Mouse (Mus musculus): ENCODE results near the gene Slc52a3.
A peak's percentile ranks its signal among the peaks of the same experiment; 100 is the strongest.

Slc52a3 gene

GRCm38 (mm10) chr2:151996229-151997189 lies at the start of gene Slc52a3:
Gene Slc52a3 (plus strand): TSS chr2:151996511.
- peak; percentile 88 for DNase-seq (ENCODE audit: low read depth, low spot score)

GRCm38 (mm10) chr2:151947617-151948016 lies 48.7 kb upstream of the Slc52a3 start:
- no peak for DNase-seq (ENCODE audit: low read depth, low spot score)

DNA sequence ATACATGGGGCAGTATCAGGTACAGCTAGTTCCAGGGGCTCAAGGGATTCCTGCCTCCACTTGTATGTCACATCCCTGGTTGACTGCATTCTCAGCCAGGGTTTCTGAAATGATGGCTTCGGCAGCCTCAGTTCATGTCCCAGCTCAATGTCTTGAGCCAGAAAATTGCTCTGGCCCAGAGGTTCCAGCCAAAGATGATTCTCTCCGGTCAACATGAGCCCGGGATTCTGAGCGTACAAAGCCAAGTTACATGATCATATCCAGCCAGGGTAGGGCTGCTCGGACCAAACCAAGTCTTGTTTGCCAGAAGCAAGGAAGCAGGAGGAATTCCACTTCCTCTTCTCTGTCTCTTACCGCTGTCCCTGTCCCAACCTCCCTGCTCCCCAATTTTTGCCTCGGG lies 48.0 kb upstream of the Slc52a3 start:
- DNase-seq (ENCODE audit: low read depth, low spot score) = no peak

- no peak for DNase-seq (ENCODE audit: low read depth, low spot score)
Measured at GRCm38 (mm10) chr2:151949082-151949774, 47.1 kb upstream of the Slc52a3 start.

DNA sequence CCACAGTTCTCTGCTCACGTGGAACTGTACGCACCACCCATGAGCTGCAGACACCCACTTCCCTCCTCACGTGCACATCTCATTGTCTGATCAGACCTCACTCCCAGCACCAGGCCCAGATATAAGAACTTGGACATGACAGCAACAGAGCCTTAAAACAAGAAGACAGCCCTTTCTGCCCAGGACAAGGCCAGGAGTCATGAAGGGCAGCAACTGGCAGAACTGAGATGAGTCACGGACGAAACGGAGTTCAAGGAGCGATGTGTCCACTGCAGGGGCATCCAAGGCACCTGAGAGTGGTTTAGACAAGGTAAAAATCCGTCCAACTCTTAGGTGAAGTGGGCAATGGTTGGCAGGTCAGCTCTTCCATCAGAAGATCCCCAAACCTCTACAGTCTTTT lies 42.6 kb upstream of the Slc52a3 start:
- no peak for DNase-seq (ENCODE audit: low read depth, low spot score)

DNA sequence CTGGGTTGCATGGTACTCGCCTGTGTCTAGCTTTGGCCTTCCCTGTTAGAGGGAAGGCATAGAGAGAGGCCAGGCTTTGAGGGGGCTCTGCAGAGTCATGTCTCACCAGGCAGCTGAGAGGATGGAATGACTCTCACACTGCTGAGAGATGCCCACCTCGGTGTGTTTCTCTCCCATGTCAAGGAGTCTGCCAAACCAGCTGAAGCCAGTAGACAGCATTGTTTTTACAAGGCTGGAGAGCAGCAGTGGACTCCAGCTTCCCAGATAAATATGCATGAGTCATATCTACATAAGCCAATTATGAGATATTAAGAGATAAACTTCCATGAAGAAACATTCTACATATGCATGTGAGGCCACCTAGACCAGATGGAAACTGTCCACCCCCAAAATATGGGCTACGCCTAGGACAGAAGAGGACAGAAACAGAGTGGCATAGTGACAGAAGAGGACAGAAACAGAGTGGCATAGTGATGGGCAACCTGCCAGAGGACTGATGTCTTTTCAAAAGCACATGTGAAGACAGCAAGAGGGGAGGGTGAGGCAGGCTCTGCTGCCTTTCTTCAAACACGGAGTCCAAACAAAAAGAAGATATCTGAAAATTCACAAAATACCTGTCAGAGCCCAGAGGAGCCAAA lies 39.7 kb upstream of the Slc52a3 start:
- no peak for DNase-seq (ENCODE audit: low read depth, low spot score)

- DNase-seq (ENCODE audit: low read depth, low spot score) = peak; percentile 72
Measured at GRCm38 (mm10) chr2:151959274-151959673, 37.0 kb upstream of the Slc52a3 start.

- DNase-seq (ENCODE audit: low read depth, low spot score) = no peak
Measured at GRCm38 (mm10) chr2:151961284-151962196, 34.8 kb upstream of the Slc52a3 start.

GRCm38 (mm10) chr2:151962474-151962873 lies 33.8 kb upstream of the Slc52a3 start:
- no peak for DNase-seq (ENCODE audit: low read depth, low spot score)

DNA sequence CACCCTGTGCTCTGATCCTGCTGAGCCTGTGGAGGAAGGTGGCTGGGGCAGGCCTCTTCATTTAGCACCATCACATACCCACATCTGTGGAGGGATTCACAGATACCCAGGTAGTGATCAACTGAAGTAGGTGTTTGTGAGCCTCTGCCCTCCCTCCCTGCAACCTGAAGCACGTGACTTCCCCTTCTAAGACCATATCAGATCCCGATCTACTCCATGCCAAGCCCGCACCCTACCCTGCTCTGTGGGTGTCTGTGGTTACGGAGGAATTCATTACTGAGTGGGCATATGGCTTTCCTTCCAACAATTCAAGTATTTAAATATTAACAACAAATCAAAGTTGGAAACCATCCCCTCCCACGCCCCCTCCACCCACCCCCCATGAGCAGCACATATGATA lies 33.0 kb upstream of the Slc52a3 start:
- DNase-seq (ENCODE audit: low read depth, low spot score) = no peak

DNA sequence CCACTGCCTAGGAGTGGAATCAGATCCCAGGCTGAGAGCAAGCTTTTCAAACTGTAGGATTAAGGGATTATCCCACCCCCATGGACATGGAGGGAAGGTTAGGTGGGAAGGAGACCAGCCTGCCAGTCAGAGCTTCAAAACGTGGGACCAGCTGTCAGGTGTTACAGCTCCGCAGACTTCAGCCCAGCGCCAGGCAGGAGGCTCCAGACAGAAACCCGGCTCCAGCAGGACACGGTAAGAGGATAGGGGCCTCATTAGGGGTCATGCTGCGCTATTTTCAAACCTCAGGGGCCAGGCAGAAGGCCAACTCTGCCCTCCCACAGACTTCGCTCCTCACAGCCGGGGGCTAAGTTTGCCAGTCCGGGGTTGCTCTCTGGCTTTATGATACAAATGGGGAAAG lies 32.3 kb upstream of the Slc52a3 start:
- no peak for DNase-seq (ENCODE audit: low read depth, low spot score)

DNA sequence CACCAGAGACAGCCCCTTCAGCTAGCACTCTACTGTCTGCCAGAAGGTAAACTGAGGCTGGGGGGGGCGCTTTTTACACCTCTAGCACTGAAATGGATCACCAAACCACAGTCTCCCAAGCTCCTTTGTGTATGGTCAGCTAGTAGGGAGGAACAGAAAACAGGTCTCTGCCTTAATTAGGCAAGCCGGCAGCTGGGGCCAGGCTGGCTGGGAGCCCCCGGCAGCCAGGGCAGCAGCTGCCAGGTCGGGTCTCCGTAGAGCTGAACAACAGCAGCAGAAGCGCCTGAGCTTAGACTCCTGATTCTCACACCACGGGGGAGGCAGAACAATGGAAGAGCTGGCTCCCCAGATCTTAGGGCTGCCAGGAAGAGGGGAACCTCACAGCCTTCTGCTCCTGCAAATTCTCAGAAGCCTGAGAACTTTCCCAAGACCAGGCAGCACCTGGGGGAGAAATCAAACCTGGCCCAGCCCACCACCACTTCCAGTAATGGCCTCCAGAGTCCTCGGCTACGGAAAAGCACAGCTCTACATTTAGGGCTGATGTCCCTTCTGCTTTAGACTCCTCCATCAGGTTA lies 29.0 kb upstream of the Slc52a3 start:
- no peak for DNase-seq (ENCODE audit: low read depth, low spot score)

DNA sequence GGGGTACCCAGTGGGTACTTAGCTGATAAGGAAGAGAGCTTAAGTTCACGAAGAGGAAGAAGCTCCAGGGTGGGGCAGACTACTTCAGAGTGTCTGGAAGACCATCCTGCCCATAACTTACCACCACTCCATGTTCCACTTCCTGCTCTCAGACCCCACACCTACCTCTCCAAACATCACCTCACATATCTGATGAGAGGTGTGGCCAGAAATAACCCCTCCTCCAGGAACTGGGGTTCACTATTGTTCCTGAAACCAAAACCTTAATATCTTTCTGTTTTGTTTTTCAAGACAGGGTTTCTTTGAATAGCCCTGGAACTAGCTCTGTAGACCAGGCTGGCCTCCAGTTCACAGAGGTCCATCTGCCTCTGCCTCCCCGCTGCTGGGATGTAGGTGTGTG lies 28.5 kb upstream of the Slc52a3 start:
- DNase-seq (ENCODE audit: low read depth, low spot score) = no peak

- no peak for DNase-seq (ENCODE audit: low read depth, low spot score)
Measured at GRCm38 (mm10) chr2:151968451-151968850, 27.9 kb upstream of the Slc52a3 start.

- no peak for DNase-seq (ENCODE audit: low read depth, low spot score)
Measured at GRCm38 (mm10) chr2:151968986-151969385, 27.3 kb upstream of the Slc52a3 start.

DNA sequence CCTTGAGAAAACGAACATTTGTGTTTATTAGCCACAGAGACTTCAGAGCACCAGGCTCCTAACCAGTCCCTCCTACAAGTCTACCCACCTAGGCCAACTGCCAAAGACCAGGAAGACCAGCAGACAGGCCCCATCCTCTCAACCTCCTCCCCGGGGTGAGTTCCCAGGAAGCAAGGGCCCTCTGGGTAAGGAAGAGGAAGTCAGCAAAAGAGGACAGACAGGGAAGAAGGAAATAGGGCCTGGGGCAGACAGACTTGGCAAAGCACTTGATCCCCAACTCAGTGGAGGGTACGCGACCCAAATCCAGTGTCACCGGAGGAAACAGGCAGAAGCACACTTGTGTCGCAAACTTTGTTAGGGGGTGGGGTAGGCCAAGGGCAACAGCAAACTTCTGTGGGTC lies 26.9 kb upstream of the Slc52a3 start:
- no peak for DNase-seq (ENCODE audit: low read depth, low spot score)

- DNase-seq (ENCODE audit: low read depth, low spot score) = peak; percentile 89
Measured at GRCm38 (mm10) chr2:151970191-151971172, 25.8 kb upstream of the Slc52a3 start.

GRCm38 (mm10) chr2:151971748-151972147 lies 24.6 kb upstream of the Slc52a3 start:
- no peak for DNase-seq (ENCODE audit: low read depth, low spot score)

DNA sequence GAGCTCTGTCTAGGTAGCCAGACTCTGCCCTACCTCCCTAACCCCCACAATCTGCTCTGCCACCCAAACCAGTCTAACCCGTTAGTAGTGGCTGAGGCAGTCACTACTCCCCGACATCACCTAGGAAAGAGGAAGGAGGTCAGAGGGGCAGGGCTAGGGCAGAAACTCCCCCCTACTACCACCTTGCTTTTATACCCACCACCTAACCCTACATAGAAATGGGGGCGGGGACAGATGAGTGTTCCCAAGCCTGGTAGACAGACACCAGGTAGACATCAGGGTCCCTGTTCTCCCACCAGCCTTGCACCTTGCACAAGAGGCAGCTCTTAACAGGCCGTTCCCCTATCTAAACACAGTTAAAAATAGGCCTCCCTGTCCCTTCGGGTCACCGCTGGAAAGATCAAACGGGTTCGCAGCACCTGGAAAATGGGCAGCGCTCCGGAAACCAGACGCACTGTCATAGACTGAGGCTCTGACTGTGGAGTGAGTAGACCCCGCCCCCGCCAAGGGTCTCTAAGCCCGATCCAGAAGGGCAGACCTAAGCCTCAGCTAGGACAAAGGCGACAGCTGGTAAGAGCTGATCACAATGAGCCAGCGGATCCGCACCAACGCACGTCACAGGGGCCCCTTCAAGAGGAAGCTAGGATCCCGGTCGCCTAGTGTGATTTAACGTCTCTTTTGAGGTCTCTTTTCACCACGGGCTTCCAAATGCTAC lies 23.3 kb upstream of the Slc52a3 start:
- no peak for DNase-seq (ENCODE audit: low read depth, low spot score)
